Mouse (Mus musculus) forebrain, postnatal 0 days (tissue): ENCODE measurements at regions not wholly inside any gene's neighbourhood (a gene's known extent, or its start where the extent isn't known, plus 50 kb on each side); places are given as distances from the start of the nearest gene placed in this dataset.

Source experiments
- ATAC-seq: fragments of 200-750 bp; cut with Nextera tagmentation; 2 replicates; pipeline ENCODE4 v1.8.0; 2017; ENCODE audit warnings: mild to moderate bottlenecking, moderate library complexity
- DNase-seq: peaks from one replicate; pipeline ENCODE4 v3.0.0-alpha.2; 2015
- H3K27ac ChIP-seq: fragments of 300-500 bp; sonication (generic); 2 replicates; pipeline ENCODE4 v1.5.1; 2014; ENCODE audit warnings: low read depth, mild to moderate bottlenecking, antibody characterized with exemption, low read length, moderate library complexity, mixed read lengths
- H3K27me3 ChIP-seq: fragments of 300-500 bp; sonication (generic); 2 replicates; pipeline ENCODE4 v1.6.1; 2014; ENCODE audit warnings: mild to moderate bottlenecking, low read length, mixed read lengths; ENCODE audit not compliant: insufficient read depth
- H3K36me3 ChIP-seq: fragments of 300-500 bp; sonication (generic); 2 replicates; pipeline ENCODE4 v1.6.1; 2014; ENCODE audit warnings: mild to moderate bottlenecking, moderate library complexity; ENCODE audit not compliant: insufficient read depth
- H3K4me1 ChIP-seq: fragments of 300-500 bp; sonication (generic); 2 replicates; pipeline ENCODE4 v1.6.1; 2014; ENCODE audit warnings: antibody characterized with exemption; ENCODE audit not compliant: insufficient read depth
- H3K4me2 ChIP-seq: fragments of 300-500 bp; sonication (generic); 2 replicates; pipeline ENCODE4 v1.6.1; 2014; ENCODE audit warnings: low read depth, mild to moderate bottlenecking, moderate library complexity
- H3K4me3 ChIP-seq: fragments of 300-500 bp; sonication (generic); 2 replicates; pipeline ENCODE4 v1.5.1; 2014; ENCODE audit warnings: low read depth, low read length, mixed read lengths
- H3K9ac ChIP-seq: fragments of 300-500 bp; sonication (generic); 2 replicates; pipeline ENCODE4 v1.6.1; 2014; ENCODE audit warnings: mild to moderate bottlenecking
- H3K9me3 ChIP-seq: fragments of 300-500 bp; sonication (generic); 2 replicates; pipeline ENCODE4 v1.6.1; 2016; ENCODE audit warnings: low read length
- CTCF ChIP-seq: sonication (generic); IDR thresholded peaks from 2 replicates; pipeline ENCODE4 v1.5.1; 2016; ENCODE audit warnings: antibody characterized with exemption, control low read depth, low read depth
- WGBS: fragments of 180-500 bp; shearing (Covaris S2); extraction: QIAGEN DNeasy Blood & Tissue Kit; methylation state at CpG from one replicate; pipeline ENCODE4 v1.1.7; 2014; 5-methylcytosine and 5-hydroxymethylcytosine counted together

DNA sequence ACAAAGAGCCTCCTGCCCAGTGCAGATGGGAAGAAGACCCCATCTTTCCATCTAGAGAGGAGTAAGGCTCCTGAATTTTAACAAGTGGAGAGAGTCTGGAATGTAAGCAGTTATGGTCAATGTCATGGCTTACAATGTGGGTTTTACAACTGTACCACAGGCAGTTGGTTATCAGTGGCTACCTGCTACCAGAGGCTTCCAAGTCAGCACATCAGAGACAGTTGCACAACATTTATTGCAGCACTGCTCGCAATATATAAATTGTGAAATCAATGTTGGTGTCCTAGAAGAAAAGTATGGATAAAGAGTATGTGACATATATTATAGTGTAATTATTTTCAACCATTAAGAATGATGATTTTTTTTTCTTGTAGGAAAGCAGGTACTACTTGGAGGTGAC is 285.0 kb upstream of the Kif2a start:
- no peaks in the 10 kb centered on the region for H3K27me3 ChIP-seq
- TF ChIP-seq CTCF: no peak
- DNase-seq: no peak
- H3K4me2 ChIP-seq: no peak overlapping the region
- H3K4me1 ChIP-seq: no peaks in the 10 kb centered on the region; the same call in 1 of the 2 replicates
- no peaks in the 10 kb centered on the region for H3K36me3 ChIP-seq
- 95% methylated on average over 1 of the region's 1 CpGs for WGBS
- no peak for ATAC-seq
- H3K9ac ChIP-seq: no peak overlapping the region
- H3K9me3 ChIP-seq: no peaks in the 10 kb centered on the region
- H3K27ac ChIP-seq: no peak overlapping the region
- no peak overlapping the region for H3K4me3 ChIP-seq

DNA sequence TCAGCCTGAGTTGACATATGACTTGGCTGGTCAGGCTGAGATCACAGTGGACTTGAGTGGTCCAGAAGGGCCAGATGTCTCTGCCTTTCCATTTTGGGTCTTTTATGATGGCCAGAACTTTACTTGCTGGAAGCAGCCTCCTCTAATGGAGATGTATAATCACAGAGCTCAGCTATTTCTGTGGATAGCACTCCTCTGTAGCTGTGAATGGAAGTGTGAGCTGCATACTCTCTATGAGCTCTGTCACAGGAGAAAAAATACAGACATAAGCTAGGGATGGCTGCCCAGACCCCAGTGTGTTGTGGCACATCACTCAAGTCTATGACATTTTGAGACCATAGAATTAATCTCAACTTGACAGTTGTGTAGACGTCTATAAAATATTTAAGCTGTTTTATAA is 284.3 kb upstream of the Kif2a start:
- no peak for ATAC-seq
- no peak overlapping the region for H3K27ac ChIP-seq
- no peak overlapping the region for H3K4me2 ChIP-seq
- no peaks in the 10 kb centered on the region; the same call in 1 of the 2 replicates for H3K4me1 ChIP-seq
- DNase-seq: no peak
- no peak overlapping the region for H3K4me3 ChIP-seq
- no peaks in the 10 kb centered on the region for H3K27me3 ChIP-seq
- H3K36me3 ChIP-seq: no peaks in the 10 kb centered on the region
- H3K9ac ChIP-seq: no peak overlapping the region
- no peak for TF ChIP-seq CTCF
- WGBS: 85% methylated on average over 1 of the region's 1 CpGs
- H3K9me3 ChIP-seq: no peaks in the 10 kb centered on the region

DNA sequence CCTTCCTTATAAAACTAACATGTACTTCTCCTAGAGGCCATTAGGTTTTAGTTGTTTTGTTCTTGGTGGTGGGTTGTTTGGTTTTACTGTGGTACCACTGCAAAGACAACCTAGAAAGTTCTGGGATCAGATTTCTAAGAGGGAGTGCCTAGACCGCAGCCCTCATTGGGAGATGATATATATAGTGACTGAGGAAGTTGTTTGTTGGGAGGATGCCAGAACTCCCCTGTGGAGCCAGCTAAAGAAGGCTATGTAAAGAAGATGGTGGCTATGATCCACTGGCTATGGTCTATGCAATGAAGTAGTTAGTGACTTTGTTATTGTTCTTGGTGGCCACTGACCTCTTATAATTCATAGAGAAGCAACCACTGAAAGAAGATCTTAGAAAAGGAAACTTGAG is 283.8 kb upstream of the Kif2a start:
- no peaks in the 10 kb centered on the region for H3K27me3 ChIP-seq
- no peak overlapping the region for H3K4me2 ChIP-seq
- no peak overlapping the region for H3K27ac ChIP-seq
- no peak overlapping the region for H3K9ac ChIP-seq
- no peaks in the 10 kb centered on the region for H3K36me3 ChIP-seq
- no peak overlapping the region for H3K4me3 ChIP-seq
- no peaks in the 10 kb centered on the region; the same call in 1 of the 2 replicates for H3K4me1 ChIP-seq
- 83% methylated on average over 1 of the region's 1 CpGs for WGBS
- no peak for DNase-seq
- H3K9me3 ChIP-seq: no peaks in the 10 kb centered on the region
- TF ChIP-seq CTCF: no peak
- no peak for ATAC-seq

DNA sequence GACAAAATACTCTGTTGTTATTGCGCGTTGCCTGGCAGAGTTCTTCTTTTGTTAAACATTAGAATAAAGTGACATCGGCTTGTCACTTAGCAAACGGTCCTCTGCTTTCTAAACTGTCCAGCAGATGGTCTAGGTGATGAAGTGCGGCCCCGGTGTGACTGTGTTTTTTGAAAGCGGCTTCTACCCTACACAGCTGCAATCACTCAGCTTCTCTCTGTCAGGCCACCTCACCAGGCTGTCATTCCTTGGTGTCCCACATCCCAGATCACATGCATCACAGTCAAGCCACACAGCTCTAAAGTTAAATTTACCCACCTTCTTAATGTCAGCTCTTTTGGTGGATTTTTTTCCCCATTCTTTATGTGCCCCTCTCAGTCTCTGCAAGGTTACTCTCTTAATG is 282.0 kb upstream of the Kif2a start:
- Histone ChIP-seq H3K4me1 (no peaks in the 10 kb centered on the region), H3K9me3 (no peaks in the 10 kb centered on the region), H3K36me3 (no peaks in the 10 kb centered on the region), H3K27ac (no peak overlapping the region), H3K4me2 (no peak overlapping the region), H3K4me3 (no peak overlapping the region), H3K9ac (no peak overlapping the region), H3K27me3 (no peaks in the 10 kb centered on the region)
- DNase-seq: no peak
- no peak for TF ChIP-seq CTCF
- 70% methylated on average over 7 of the region's 7 CpGs for WGBS
- no peak for ATAC-seq

DNA sequence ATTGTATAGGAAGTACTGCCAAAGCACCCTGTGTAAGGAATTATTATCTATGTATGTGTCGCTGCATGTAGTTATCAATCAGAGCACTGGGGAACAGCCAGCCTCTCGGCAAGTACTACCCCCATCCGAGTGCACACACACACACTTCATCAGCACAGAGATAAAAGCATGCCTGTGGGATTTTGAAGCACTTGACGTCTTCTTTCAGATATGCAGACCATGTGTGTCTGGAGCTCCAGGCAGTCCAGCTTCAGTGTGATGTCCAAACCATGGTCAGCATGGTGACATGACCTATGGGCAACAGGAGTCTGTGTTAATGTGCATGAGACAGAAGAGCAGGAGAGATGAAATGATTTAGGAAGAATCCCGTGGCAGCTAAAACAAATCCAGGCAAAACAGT is 281.4 kb upstream of the Kif2a start:
- no peaks in the 10 kb centered on the region for H3K4me1 ChIP-seq
- no peak overlapping the region for H3K4me2 ChIP-seq
- no peak overlapping the region for H3K9ac ChIP-seq
- TF ChIP-seq CTCF: no peak
- H3K9me3 ChIP-seq: no peaks in the 10 kb centered on the region
- H3K27me3 ChIP-seq: no peaks in the 10 kb centered on the region
- ATAC-seq (no peak), DNase-seq (no peak)
- H3K27ac ChIP-seq: no peak overlapping the region
- H3K36me3 ChIP-seq: no peaks in the 10 kb centered on the region
- H3K4me3 ChIP-seq: no peak overlapping the region
- WGBS: 63% methylated on average over 5 of the region's 5 CpGs

DNA sequence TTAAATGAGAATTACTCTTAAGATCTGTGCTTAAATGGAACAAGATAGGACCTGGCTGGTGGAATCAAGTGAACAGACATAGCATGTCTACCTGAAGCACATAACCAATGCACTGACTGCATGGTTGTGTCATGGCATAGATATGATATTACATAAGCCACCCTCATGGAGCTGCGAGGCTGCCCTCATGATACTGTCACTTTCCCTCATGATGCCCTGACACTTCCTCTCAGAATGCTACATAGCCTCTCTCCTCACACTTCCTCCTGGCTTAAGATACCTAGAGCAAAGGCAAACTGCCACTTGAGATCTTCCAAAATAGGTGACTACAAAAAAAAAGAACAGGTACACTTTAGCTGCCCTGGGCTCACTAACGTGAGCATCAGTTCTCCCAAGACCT is 278.9 kb upstream of the Kif2a start:
- Histone ChIP-seq H3K9me3 (no peaks in the 10 kb centered on the region), H3K27ac (no peak overlapping the region), H3K4me2 (no peak overlapping the region), H3K36me3 (no peaks in the 10 kb centered on the region), H3K4me1 (no peaks in the 10 kb centered on the region), H3K4me3 (no peak overlapping the region), H3K9ac (no peak overlapping the region), H3K27me3 (no peaks in the 10 kb centered on the region)
- DNase-seq (no peak), ATAC-seq (no peak)
- 89% methylated on average over 2 of the region's 2 CpGs for WGBS
- TF ChIP-seq CTCF: no peak

DNA sequence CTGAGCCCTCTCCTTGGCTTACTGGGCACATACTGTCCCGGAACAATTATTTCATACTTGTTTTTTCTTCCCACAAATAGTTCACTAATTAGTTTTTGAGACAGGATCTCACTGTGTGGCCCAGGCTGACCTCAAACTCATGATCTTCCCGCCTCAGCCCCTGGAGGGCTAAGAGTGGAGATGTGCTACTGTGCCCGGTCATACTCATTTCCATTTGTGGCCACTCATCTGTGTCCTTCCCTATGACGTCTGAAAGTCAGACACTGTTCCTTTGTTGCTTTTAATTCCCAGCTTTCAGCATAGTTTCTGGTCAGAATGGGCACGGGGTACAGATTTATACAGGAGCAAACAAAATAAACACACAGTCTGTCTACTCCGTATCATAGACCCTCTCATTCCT is 242.7 kb upstream of the Kif2a start:
- TF ChIP-seq CTCF: no peak
- WGBS: 71% methylated on average over 6 of the region's 6 CpGs
- Histone ChIP-seq H3K27ac (no peak overlapping the region), H3K4me1 (no peaks in the 10 kb centered on the region), H3K9ac (no peak overlapping the region), H3K4me2 (no peak overlapping the region), H3K27me3 (no peaks in the 10 kb centered on the region), H3K36me3 (no peaks in the 10 kb centered on the region), H3K9me3 (no peaks in the 10 kb centered on the region), H3K4me3 (no peak overlapping the region)
- DNase-seq: no peak
- no peak for ATAC-seq
